Mouse (Mus musculus) inflammation-experienced regulatory T-cells, adult 6 months (primary cell): ENCODE results near the gene Pex5l. TPM values are rescaled to one million over a fixed set of nuclear protein-coding genes. Genes with fewer than 3 reads are reported as not detected.

Experiments used
- ATAC-seq: one replicate; pipeline ENCODE4 v1.8.0; 2017
- polyA plus RNA-seq, 3 experiments: library from polyadenylated mRNA; unstranded; fragments of 100-300 nt; shearing (Covaris generic); gene quantifications; one replicate each; pipeline ENCODE4 v1.2.1; 2017

Pex5l gene
- polyA plus RNA-seq, 3 experiments from 2014 or later: not detected

- ATAC-seq: no peak
These were observed 81.6 kb downstream of the Pex5l start for GRCm38 (mm10) chr3:33061428-33061827.

- ATAC-seq: no peak
These were observed 82.0 kb downstream of the Pex5l start for GRCm38 (mm10) chr3:33061016-33061415.

GRCm38 (mm10) chr3:33060343-33060937 lies 82.6 kb downstream of the Pex5l start:
- no peak for ATAC-seq

GRCm38 (mm10) chr3:33048304-33048703 lies 94.7 kb downstream of the Pex5l start:
- no peak for ATAC-seq

- no peak for ATAC-seq
These were observed 98.3 kb downstream of the Pex5l start for GRCm38 (mm10) chr3:33044799-33045106.

- no peak for ATAC-seq
These were observed 98.9 kb downstream of the Pex5l start for GRCm38 (mm10) chr3:33043896-33044798.

- ATAC-seq: no peak
These were observed 118.5 kb downstream of the Pex5l start for GRCm38 (mm10) chr3:33024566-33024965.

- no peak for ATAC-seq
These were observed 139.1 kb downstream of the Pex5l start for GRCm38 (mm10) chr3:33003901-33004300.

- no peak for ATAC-seq
These were observed 141.3 kb downstream of the Pex5l start for GRCm38 (mm10) chr3:33001769-33002168.

- no peak for ATAC-seq
These were observed 142.5 kb downstream of the Pex5l start for GRCm38 (mm10) chr3:33000383-33001015.

GRCm38 (mm10) chr3:32991713-32992575 lies 151.1 kb downstream of the Pex5l start:
- no peak for ATAC-seq

- no peak for ATAC-seq
These were observed 155.2 kb downstream of the Pex5l start for GRCm38 (mm10) chr3:32987806-32988205.

- no peak for ATAC-seq
These were observed 157.9 kb downstream of the Pex5l start for GRCm38 (mm10) chr3:32985141-32985540.

- no peak for ATAC-seq
These were observed 163.1 kb downstream of the Pex5l start for GRCm38 (mm10) chr3:32979981-32980380.

GRCm38 (mm10) chr3:32979238-32979637 lies 163.8 kb downstream of the Pex5l start:
- ATAC-seq: no peak

- no peak for ATAC-seq
These were observed 172.8 kb downstream of the Pex5l start for GRCm38 (mm10) chr3:32970257-32970656.

- no peak for ATAC-seq
These were observed 174.2 kb downstream of the Pex5l start for GRCm38 (mm10) chr3:32968671-32969425.

- ATAC-seq: no peak
These were observed 177.5 kb downstream of the Pex5l start for GRCm38 (mm10) chr3:32965528-32965927.

- no peak for ATAC-seq
These were observed 181.6 kb downstream of the Pex5l start for GRCm38 (mm10) chr3:32961494-32961893.

GRCm38 (mm10) chr3:32951382-32951781 lies 191.7 kb downstream of the Pex5l start:
- no peak for ATAC-seq

- no peak for ATAC-seq
These were observed 195.6 kb downstream of the Pex5l start for GRCm38 (mm10) chr3:32947486-32947885.
